Mouse (Mus musculus): ENCODE data around the gene Tnfsfm13. TPM values are rescaled to one million over a fixed set of nuclear protein-coding genes. Genes with fewer than 3 reads are reported as not detected.

The Tnfsfm13 gene
- polyA plus RNA-seq, 1 experiment from 2014 or later: 4.4 TPM

DNA sequence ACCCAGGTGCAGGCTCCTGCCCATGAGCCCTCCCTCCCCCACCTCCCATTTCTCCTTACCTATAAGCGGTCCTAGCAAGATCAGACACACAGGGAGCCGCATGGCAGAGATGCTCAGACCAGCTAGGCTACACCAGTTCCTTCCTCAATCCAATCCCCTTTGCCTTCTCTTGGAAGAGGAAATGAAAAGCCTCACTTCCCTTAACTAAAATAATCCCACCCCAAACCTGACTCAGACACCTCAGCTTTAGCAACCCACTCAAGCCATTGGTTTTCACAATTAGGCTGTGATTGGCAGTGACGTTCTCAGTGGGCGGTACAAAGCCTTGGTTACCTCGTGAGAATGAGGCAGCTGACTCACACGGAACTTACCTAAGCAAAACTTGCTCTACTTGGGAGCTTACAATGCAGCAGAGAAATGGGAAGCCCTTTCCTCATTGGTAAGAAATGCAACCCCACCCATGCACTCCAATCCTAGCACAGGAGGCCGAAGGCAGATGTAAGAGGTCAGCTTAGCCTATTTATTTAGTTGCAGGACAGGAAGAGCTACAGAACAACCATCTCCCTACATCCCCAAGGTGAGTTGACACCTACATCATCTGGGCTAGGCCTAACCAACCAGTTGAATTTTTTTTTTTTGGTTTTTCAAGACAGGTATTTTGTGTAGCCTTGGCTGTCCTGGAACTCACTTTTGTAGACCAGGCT is 29.8 kb downstream of the Tnfsfm13 start, which contains the start of gene Cd68:
Gene Cd68, minus strand, starts transcription at position 193 of the 704 bp plus-strand sequence.
- Histone ChIP-seq H3K36me3 (ENCODE audit: insufficient read depth) (peaks cover 73% of the 10 kb centered on the region), H3K4me3 (ENCODE audit: low read depth, low read length) (0 out of 2 replicates have a peak within 1 kb of the TSS, but pooled peaks have one; percentile 2), H3K4me2 (no peak within 1 kb of the TSS), H3K4me1 (ENCODE audit: insufficient read depth) (peaks cover 5% of the 10 kb centered on the region), H3K27me3 (ENCODE audit: insufficient read depth, low read length) (no peaks in the 10 kb centered on the region), H3K9me3 (ENCODE audit: low read depth, low read length) (no peaks in the 10 kb centered on the region), H3K27ac (ENCODE audit: low read depth) (0 out of 2 replicates have a peak within 1 kb of the TSS, but pooled peaks have one; percentile 24), H3K9ac (no peak within 1 kb of the TSS)
- WGBS: 25% methylated on average over 7 of the region's 7 CpGs
- DNase-seq: peak; percentile 73
- ATAC-seq (ENCODE audit: insufficient read depth): no peak
- TF ChIP-seq CTCF (IDR thresholded peaks at IDR 0.05; ENCODE audit: low read depth): no peak

DNA sequence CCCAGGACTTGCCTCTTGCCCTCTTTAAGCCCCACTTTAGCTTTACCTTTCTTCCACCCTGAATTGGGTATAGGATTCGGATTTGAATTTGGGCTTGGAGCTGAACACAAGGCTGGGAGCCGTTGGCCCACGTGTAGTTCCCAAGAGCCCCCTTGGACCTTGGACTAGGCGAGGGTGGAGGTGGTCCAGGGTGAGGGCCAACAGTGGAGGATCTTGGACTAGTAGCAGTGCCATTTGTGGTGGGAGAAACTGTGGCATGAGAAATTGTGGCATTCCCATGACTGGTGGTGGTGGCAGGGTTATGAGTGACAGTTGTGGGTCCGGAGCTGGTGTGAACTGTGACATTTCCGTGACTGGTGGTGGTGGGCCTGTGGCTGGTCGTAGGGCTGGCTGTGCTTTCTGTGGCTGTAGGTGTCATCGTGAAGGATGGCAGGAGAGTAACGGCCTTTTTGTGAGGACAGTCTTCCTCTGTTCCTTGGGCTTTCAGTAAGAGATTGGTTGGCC is 30.4 kb downstream of the Tnfsfm13 start:
- no peaks in the 10 kb centered on the region for H3K9me3 ChIP-seq (ENCODE audit: low read depth, low read length)
- H3K9ac ChIP-seq: no peak overlapping the region
- H3K36me3 ChIP-seq (ENCODE audit: insufficient read depth): peaks cover 67% of the 10 kb centered on the region
- H3K4me1 ChIP-seq (ENCODE audit: insufficient read depth): peaks cover 5% of the 10 kb centered on the region
- no peak for TF ChIP-seq CTCF (IDR thresholded peaks at IDR 0.05; ENCODE audit: low read depth)
- DNase-seq (peak; percentile 22), ATAC-seq (ENCODE audit: insufficient read depth) (no peak)
- no peaks in the 10 kb centered on the region for H3K27me3 ChIP-seq (ENCODE audit: insufficient read depth, low read length)
- H3K4me2 ChIP-seq: no peak overlapping the region
- 0 out of 2 replicates have a peak overlapping the region, but pooled peaks have one; percentile 2 for H3K4me3 ChIP-seq (ENCODE audit: low read depth, low read length)
- 0 out of 2 replicates have a peak overlapping the region, but pooled peaks have one; percentile 24 for H3K27ac ChIP-seq (ENCODE audit: low read depth)
- 65% methylated on average over 9 of the region's 9 CpGs for WGBS

DNA sequence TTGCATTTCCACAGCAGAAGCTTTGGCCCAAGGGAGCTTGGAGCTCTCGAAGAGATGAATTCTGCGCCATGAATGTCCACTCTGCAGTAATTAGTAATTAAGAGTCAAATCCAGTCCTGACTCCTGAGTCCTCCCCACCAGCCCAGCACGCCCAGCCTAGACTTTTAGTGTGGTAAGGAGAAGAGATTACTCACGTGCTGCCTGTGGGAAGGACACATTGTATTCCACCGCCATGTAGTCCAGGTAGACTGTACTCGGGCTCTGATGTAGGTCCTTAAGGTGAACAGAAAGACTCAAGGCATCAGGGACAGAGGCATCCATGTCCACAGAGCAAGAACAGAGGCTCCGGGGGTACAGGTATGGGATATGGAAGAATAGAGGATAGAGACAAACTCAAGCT is 31.1 kb downstream of the Tnfsfm13 start:
- no peak for DNase-seq
- 90% methylated on average over 7 of the region's 7 CpGs for WGBS
- ATAC-seq (ENCODE audit: insufficient read depth): no peak
- no peak for TF ChIP-seq CTCF (IDR thresholded peaks at IDR 0.05; ENCODE audit: low read depth)
- H3K9ac ChIP-seq: no peak overlapping the region
- no peak overlapping the region for H3K4me3 ChIP-seq (ENCODE audit: low read depth, low read length)
- H3K27ac ChIP-seq (ENCODE audit: low read depth): no peak overlapping the region
- no peak overlapping the region for H3K4me2 ChIP-seq
- H3K27me3 ChIP-seq (ENCODE audit: insufficient read depth, low read length): no peaks in the 10 kb centered on the region
- H3K4me1 ChIP-seq (ENCODE audit: insufficient read depth): peaks cover 3% of the 10 kb centered on the region; the same call in 1 of the 2 replicates
- peaks cover 64% of the 10 kb centered on the region for H3K36me3 ChIP-seq (ENCODE audit: insufficient read depth)
- H3K9me3 ChIP-seq (ENCODE audit: low read depth, low read length): no peaks in the 10 kb centered on the region

DNA sequence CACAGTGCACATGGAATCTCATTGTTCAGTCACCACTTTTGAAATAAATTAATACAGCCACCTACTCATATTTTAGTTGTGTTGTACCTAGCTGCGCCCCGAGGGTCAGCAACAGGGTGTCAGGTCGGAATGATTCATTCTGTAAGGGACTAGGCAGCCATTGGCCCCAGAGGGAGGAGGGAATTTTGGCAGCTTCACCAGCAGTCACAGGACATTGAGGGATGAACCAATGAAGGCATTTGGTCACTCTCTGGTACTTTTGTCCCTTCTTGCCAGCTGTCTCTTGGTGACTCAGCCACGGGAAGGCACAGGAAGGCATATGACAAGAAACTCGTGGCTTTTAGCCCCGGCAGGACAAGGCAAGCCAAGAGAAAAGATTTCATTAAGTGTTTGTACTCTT is 32.1 kb downstream of the Tnfsfm13 start:
- no peak overlapping the region for H3K4me3 ChIP-seq (ENCODE audit: low read depth, low read length)
- no peaks in the 10 kb centered on the region for H3K27me3 ChIP-seq (ENCODE audit: insufficient read depth, low read length)
- DNase-seq (no peak), ATAC-seq (ENCODE audit: insufficient read depth) (no peak)
- 0 out of 2 replicates have a peak overlapping the region, but pooled peaks have one; percentile 96 for H3K27ac ChIP-seq (ENCODE audit: low read depth)
- H3K4me1 ChIP-seq (ENCODE audit: insufficient read depth): 0 out of 2 replicates have a peak, but pooled peaks cover 3% of the 10 kb centered on the region
- no peak overlapping the region for H3K4me2 ChIP-seq
- TF ChIP-seq CTCF (IDR thresholded peaks at IDR 0.05; ENCODE audit: low read depth): no peak
- no peaks in the 10 kb centered on the region for H3K9me3 ChIP-seq (ENCODE audit: low read depth, low read length)
- H3K9ac ChIP-seq: 0 out of 2 replicates have a peak overlapping the region, but pooled peaks have one; percentile 59
- WGBS: 82% methylated on average over 6 of the region's 6 CpGs
- peaks cover 58% of the 10 kb centered on the region for H3K36me3 ChIP-seq (ENCODE audit: insufficient read depth)

DNA sequence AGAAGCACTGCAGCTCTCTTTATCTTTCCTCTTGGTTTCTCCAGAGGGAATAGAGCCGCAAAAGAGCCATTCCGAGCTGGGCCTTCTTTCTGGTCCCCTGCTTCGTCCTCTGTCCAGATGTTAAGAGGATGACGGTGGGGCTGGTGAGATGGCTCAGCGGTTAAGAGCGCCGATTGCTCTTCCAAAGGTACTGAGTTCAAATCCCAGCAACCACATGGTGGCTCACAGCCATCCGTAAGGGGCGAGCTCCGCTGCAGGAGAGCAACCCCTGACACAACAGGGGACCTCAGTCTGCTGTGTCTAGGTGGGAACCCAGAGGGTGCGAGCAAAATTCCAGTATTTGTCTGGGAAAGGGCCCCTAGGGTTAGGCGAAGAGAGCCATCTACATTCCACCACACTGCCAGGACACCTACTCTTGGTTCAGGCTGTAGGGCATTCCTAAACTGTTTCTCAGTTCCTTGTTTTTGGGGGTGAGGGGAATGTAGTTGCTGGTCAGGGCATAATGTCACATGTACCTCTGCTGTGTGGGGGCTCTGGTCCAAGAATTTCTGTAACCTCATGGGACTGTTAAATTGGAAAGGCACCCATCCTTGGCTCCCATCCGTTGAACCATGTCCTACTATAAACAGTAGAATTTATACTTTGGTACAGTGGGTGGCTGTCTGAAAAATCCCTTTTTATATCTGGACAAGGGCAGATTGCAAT is 32.8 kb downstream of the Tnfsfm13 start:
- peak; percentile 1; the same call in 1 of the 2 replicates for ATAC-seq (ENCODE audit: insufficient read depth)
- 0 out of 2 replicates have a peak, but pooled peaks cover 3% of the 10 kb centered on the region for H3K4me1 ChIP-seq (ENCODE audit: insufficient read depth)
- H3K9ac ChIP-seq: peak overlapping the region; percentile 59
- H3K4me3 ChIP-seq (ENCODE audit: low read depth, low read length): peak overlapping the region; percentile 51
- 55% methylated on average over 13 of the region's 13 CpGs for WGBS
- no peak for DNase-seq
- peak overlapping the region; percentile 64 for H3K4me2 ChIP-seq
- no peaks in the 10 kb centered on the region for H3K9me3 ChIP-seq (ENCODE audit: low read depth, low read length)
- no peak for TF ChIP-seq CTCF (IDR thresholded peaks at IDR 0.05; ENCODE audit: low read depth)
- H3K27me3 ChIP-seq (ENCODE audit: insufficient read depth, low read length): no peaks in the 10 kb centered on the region
- H3K36me3 ChIP-seq (ENCODE audit: insufficient read depth): peaks cover 57% of the 10 kb centered on the region
- peak overlapping the region; percentile 96 for H3K27ac ChIP-seq (ENCODE audit: low read depth)

DNA sequence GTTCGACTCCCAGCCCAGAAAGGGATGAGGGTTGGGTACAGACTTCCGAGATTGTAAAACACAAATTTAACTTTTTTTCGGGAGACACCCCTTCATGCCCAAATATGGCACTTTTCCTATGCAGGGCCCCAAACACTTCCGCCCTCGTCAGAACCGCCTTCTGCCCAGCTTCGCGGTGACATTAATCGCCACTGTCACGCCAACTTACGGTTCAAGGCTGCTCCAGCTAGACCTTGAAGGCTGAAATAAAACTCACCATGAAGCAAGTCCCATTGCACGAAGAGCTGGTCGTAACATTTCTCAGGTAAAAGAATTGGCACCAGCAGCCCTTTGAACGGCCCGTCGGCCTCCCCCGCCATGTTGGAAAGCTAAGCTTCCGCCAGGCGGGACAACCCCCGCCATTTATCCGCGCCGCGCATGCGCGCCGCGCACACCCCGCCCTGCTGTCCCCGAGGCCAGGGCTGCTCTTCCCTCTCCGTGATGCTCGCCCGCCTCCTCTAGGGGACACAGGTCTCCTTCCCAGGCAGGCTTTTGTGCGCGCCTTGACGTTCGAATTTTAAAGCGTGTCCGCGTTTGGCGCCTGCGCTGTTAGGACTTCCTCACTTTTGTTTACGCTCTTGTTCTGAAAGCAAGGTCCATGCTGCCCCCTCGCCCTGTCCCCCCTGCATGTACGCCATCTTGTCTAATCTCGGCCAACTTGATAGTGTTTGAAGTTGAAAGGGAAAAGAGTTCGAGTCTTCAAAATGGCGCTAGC is 33.5 kb downstream of the Tnfsfm13 start, which contains the start of gene Mpdu1:
Gene Mpdu1, minus strand, starts transcription at position 430 of the 754 bp plus-strand sequence.
- DNase-seq (peak; percentile 98), ATAC-seq (ENCODE audit: insufficient read depth) (peak; percentile 94)
- H3K4me3 ChIP-seq (ENCODE audit: low read depth, low read length): peak within 1 kb of the TSS; percentile 51
- peak; percentile 68 for TF ChIP-seq CTCF (IDR thresholded peaks at IDR 0.05; ENCODE audit: low read depth)
- H3K4me1 ChIP-seq (ENCODE audit: insufficient read depth): 0 out of 2 replicates have a peak, but pooled peaks cover 3% of the 10 kb centered on the region
- H3K9me3 ChIP-seq (ENCODE audit: low read depth, low read length): no peaks in the 10 kb centered on the region
- under 1% methylated on average over 48 of the region's 48 CpGs for WGBS
- H3K27me3 ChIP-seq (ENCODE audit: insufficient read depth, low read length): no peaks in the 10 kb centered on the region
- H3K9ac ChIP-seq: peak within 1 kb of the TSS; percentile 59
- peak within 1 kb of the TSS; percentile 96 for H3K27ac ChIP-seq (ENCODE audit: low read depth)
- peaks cover 57% of the 10 kb centered on the region for H3K36me3 ChIP-seq (ENCODE audit: insufficient read depth)
- peak within 1 kb of the TSS; percentile 64 for H3K4me2 ChIP-seq

Measured in lung, embryonic 14.5 days (tissue).